Mouse (Mus musculus) heart, embryonic 16.5 days (tissue): ENCODE measurements around the gene Cyp2c69. TPM values are rescaled to one million over a fixed set of nuclear protein-coding genes. Genes with fewer than 3 reads are reported as not detected.
"Not testable (repeated sequence)": the region's sequence is repeated elsewhere in the genome, so short reads cannot be mapped to it uniquely, and the experiment has no call there.

Source experiments
- ATAC-seq: fragments of 200-750 bp; cut with Nextera tagmentation; replicated peaks from 2 replicates; pipeline ENCODE4 v1.8.0; 2017; ENCODE audit warnings: moderate number of reproducible peaks; ENCODE audit not compliant: insufficient read depth, low FRiP score; ENCODE audit errors: extremely low read depth
- H3K27ac ChIP-seq: fragments of 300-500 bp; sonication (generic); 2 replicates; pipeline ENCODE4 v1.5.1; 2014; ENCODE audit warnings: mild to moderate bottlenecking, low read length, control low read depth, moderate library complexity
- H3K27me3 ChIP-seq: fragments of 300-500 bp; sonication (generic); 2 replicates; pipeline ENCODE4 v1.6.1; 2014; ENCODE audit warnings: low read length, mixed read lengths; ENCODE audit not compliant: control insufficient read depth, insufficient read depth
- H3K36me3 ChIP-seq: fragments of 300-500 bp; sonication (generic); 2 replicates; pipeline ENCODE4 v1.6.1; 2014; ENCODE audit not compliant: control insufficient read depth, insufficient read depth
- H3K4me1 ChIP-seq: fragments of 300-500 bp; sonication (generic); 2 replicates; pipeline ENCODE4 v1.6.1; 2014; ENCODE audit warnings: low read length, mixed read lengths; ENCODE audit not compliant: control insufficient read depth, insufficient read depth
- H3K4me2 ChIP-seq: fragments of 300-500 bp; sonication (generic); 2 replicates; pipeline ENCODE4 v1.6.1; 2014; ENCODE audit warnings: low read depth, mild to moderate bottlenecking, control low read depth, low read length
- H3K4me3 ChIP-seq: fragments of 300-500 bp; sonication (generic); 2 replicates; pipeline ENCODE4 v1.5.1; 2014; ENCODE audit warnings: mild to moderate bottlenecking, control low read depth, low read length
- H3K9ac ChIP-seq: fragments of 300-500 bp; sonication (generic); 2 replicates; pipeline ENCODE4 v1.6.1; 2014; ENCODE audit warnings: low read length, control low read depth
- H3K9me3 ChIP-seq: fragments of 300-500 bp; sonication (generic); replicated peaks from 2 replicates; pipeline ENCODE4 v1.6.1; 2016; ENCODE audit warnings: low read length; ENCODE audit not compliant: control insufficient read depth
- WGBS: fragments of 180-500 bp; shearing (Covaris S2); extraction: QIAGEN DNeasy Blood & Tissue Kit; methylation state at CpG from one replicate; pipeline ENCODE4 v1.1.7; 2014; 5-methylcytosine and 5-hydroxymethylcytosine counted together
- polyA plus RNA-seq: library from polyadenylated mRNA; unstranded; fragments of >200 nt; fragmentation: Nextera tagmentation; extraction: Ambion mirVana; gene quantifications from 2 replicates; pipeline ENCODE4 v1.2.1, GENCODE M21; 2015

The Cyp2c69 gene
- polyA plus RNA-seq: not detected in 2 replicates

- H3K4me2 ChIP-seq, H3K4me1 ChIP-seq, H3K4me3 ChIP-seq, H3K36me3 ChIP-seq, H3K9ac ChIP-seq, H3K27ac ChIP-seq, H3K27me3 ChIP-seq, H3K9me3 ChIP-seq, ATAC-seq: not testable (repeated sequence)
- 88% methylated on average over 3 of the region's 3 CpGs for WGBS
These were observed at the start of gene Cyp2c69 for GRCm38 (mm10) chr19:39886699-39887098. Gene Cyp2c69 (minus strand): TSS chr19:39886799.

GRCm38 (mm10) chr19:39935396-39935795, 48.8 kb upstream of the Cyp2c69 start:
- Histone ChIP-seq H3K27me3 (no peaks in the 10 kb centered on the region), H3K4me1 (no peaks in the 10 kb centered on the region), H3K4me3 (no peak overlapping the region), H3K4me2 (no peak overlapping the region), H3K27ac (no peak overlapping the region), H3K9me3 (no peaks in the 10 kb centered on the region; the same call in none of the 2 replicates), H3K36me3 (no peaks in the 10 kb centered on the region), H3K9ac (no peak overlapping the region)
- ATAC-seq: no peak
- 81% methylated on average over 2 of the region's 2 CpGs for WGBS

DNA sequence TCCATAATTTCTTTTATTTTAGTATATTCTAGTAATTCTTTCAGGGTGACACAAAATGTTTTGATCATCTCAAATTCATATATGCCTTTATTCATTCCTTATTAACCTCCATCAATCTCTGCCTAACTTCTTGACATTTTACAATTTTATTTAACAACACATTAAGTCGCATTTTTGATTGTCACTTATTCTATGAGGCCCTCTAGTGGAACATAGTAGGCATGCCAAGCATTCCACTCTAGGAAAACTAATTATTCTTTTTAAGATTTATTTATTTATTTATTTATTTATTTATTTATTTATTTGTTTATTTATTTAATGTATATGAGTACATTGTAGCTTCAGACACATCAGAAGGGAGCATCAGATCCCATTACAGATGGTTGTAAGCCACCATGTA, 43.4 kb upstream of the Cyp2c69 start:
- ATAC-seq: no peak
- no peaks in the 10 kb centered on the region; the same call in 1 of the 2 replicates for H3K9me3 ChIP-seq
- H3K4me2 ChIP-seq: no peak overlapping the region
- no peak overlapping the region for H3K27ac ChIP-seq
- no peak overlapping the region for H3K9ac ChIP-seq
- H3K4me3 ChIP-seq: no peak overlapping the region
- no peaks in the 10 kb centered on the region for H3K27me3 ChIP-seq
- no peaks in the 10 kb centered on the region for H3K4me1 ChIP-seq
- 51% methylated on average over 1 of the region's 1 CpGs for WGBS
- H3K36me3 ChIP-seq: no peaks in the 10 kb centered on the region

DNA sequence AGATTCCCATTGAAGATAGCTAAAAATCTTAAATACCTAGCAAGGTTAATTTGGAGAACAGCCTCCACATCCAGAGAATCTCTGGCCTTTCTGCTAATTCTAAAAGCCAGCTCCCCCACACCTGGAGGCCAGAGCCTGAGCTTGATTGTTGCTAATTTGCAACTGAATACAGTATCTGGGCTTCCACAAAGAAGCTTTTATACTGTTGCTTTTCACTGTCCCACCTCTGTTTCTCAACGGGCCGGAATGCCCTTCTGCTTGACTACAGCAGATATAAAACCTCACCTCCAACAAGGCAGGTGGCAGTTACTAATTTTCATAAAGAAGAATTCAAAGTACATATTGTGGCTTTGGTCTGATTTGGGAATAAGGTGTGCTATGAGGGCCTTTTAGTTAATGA, 15.1 kb upstream of the Cyp2c69 start:
- Histone ChIP-seq H3K9ac (no peak overlapping the region), H3K27me3 (no peaks in the 10 kb centered on the region), H3K4me2 (no peak overlapping the region), H3K4me1 (no peaks in the 10 kb centered on the region), H3K27ac (no peak overlapping the region), H3K4me3 (no peak overlapping the region), H3K9me3 (no peaks in the 10 kb centered on the region), H3K36me3 (no peaks in the 10 kb centered on the region)
- 90% methylated on average over 2 of the region's 2 CpGs for WGBS
- no peak for ATAC-seq

DNA sequence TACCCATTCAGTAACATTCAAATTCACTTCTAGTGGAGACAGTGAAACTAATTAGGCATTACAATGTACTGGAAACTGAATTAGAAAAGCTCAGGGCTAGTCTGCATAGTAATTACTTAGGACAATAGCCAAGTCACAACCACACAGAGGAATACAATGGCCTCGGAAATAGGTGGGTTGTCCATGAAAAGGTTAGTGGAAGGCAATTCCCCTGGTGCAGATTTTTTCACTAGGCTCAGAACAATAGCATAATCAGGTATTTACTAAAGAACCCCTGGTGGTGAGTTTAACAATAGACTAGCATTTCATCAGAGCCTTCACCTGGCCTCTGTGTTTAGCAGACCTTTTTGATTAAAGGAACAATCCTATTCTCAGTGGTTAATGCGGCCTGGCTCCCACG, 3.5 kb upstream of the Cyp2c69 start:
- ATAC-seq, H3K9me3 ChIP-seq, H3K4me2 ChIP-seq, H3K36me3 ChIP-seq, H3K9ac ChIP-seq, H3K27ac ChIP-seq, H3K4me1 ChIP-seq, H3K4me3 ChIP-seq, H3K27me3 ChIP-seq: not testable (repeated sequence)
- WGBS: 75% methylated on average over 3 of the region's 3 CpGs

- Histone ChIP-seq H3K9ac (no peak overlapping the region), H3K4me1 (no peaks in the 10 kb centered on the region), H3K4me3 (no peak overlapping the region), H3K36me3 (no peaks in the 10 kb centered on the region), H3K4me2 (no peak overlapping the region), H3K27me3 (no peaks in the 10 kb centered on the region), H3K27ac (no peak overlapping the region), H3K9me3 (no peaks in the 10 kb centered on the region)
- 52% methylated on average over 1 of the region's 1 CpGs for WGBS
- no peak for ATAC-seq
These were observed 20.5 kb downstream of the Cyp2c69 start for GRCm38 (mm10) chr19:39866133-39866532.

- H3K36me3 ChIP-seq, H3K4me3 ChIP-seq, H3K9me3 ChIP-seq, H3K4me1 ChIP-seq, H3K27ac ChIP-seq, H3K4me2 ChIP-seq, H3K27me3 ChIP-seq, ATAC-seq, H3K9ac ChIP-seq: not testable (repeated sequence)
- 60% methylated on average over 2 of the region's 2 CpGs for WGBS
These were observed 65.7 kb downstream of the Cyp2c69 start for GRCm38 (mm10) chr19:39820931-39821330.

GRCm38 (mm10) chr19:39816400-39816799, 70.2 kb downstream of the Cyp2c69 start:
- WGBS: 77% methylated on average over 1 of the region's 1 CpGs
- H3K9me3 ChIP-seq, ATAC-seq, H3K27ac ChIP-seq, H3K4me1 ChIP-seq, H3K9ac ChIP-seq, H3K36me3 ChIP-seq, H3K27me3 ChIP-seq, H3K4me3 ChIP-seq, H3K4me2 ChIP-seq: not testable (repeated sequence)

DNA sequence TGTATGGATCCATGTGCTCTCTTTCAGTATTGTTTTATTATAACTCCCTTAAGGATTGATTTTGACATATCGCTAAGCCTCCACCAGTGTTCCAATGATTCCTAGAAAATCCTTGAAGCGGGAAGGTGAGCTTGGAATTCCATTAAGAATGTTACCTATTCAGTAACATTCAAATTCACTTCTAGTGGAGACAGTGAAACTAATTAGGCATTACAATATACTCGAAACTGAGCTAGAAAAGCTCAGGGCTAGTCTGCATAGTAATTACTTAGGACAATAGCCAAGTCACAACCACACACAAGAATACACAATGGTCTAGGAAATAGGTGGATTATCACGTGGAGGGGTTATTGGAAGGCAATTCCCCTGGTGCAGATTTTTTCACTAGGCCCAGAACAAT, 70.6 kb downstream of the Cyp2c69 start:
- not testable (repeated sequence) for H3K4me2 ChIP-seq, H3K36me3 ChIP-seq, H3K4me1 ChIP-seq, H3K27ac ChIP-seq, H3K9ac ChIP-seq, ATAC-seq, H3K4me3 ChIP-seq, H3K9me3 ChIP-seq, H3K27me3 ChIP-seq
- 70% methylated on average over 4 of the region's 4 CpGs for WGBS

GRCm38 (mm10) chr19:39812714-39813113, 73.9 kb downstream of the Cyp2c69 start, which contains the start of gene Cyp2c40:
Gene Cyp2c40 (minus strand): TSS chr19:39812814.
- H3K4me1 ChIP-seq, H3K27ac ChIP-seq, H3K4me3 ChIP-seq, H3K27me3 ChIP-seq, H3K9me3 ChIP-seq, H3K9ac ChIP-seq, ATAC-seq, H3K36me3 ChIP-seq, H3K4me2 ChIP-seq: not testable (repeated sequence)
- WGBS: 81% methylated on average over 3 of the region's 3 CpGs
